Mouse (Mus musculus): ENCODE data around the gene Calu. TPM values are rescaled to one million over a fixed set of nuclear protein-coding genes. Genes with fewer than 3 reads are reported as not detected.
A peak's percentile ranks its signal among the peaks of the same experiment; 100 is the strongest.

Calu gene
- total and polyA plus RNA-seq, 3 experiments, result 79.4 to 419 (median 98.0) TPM

DNA sequence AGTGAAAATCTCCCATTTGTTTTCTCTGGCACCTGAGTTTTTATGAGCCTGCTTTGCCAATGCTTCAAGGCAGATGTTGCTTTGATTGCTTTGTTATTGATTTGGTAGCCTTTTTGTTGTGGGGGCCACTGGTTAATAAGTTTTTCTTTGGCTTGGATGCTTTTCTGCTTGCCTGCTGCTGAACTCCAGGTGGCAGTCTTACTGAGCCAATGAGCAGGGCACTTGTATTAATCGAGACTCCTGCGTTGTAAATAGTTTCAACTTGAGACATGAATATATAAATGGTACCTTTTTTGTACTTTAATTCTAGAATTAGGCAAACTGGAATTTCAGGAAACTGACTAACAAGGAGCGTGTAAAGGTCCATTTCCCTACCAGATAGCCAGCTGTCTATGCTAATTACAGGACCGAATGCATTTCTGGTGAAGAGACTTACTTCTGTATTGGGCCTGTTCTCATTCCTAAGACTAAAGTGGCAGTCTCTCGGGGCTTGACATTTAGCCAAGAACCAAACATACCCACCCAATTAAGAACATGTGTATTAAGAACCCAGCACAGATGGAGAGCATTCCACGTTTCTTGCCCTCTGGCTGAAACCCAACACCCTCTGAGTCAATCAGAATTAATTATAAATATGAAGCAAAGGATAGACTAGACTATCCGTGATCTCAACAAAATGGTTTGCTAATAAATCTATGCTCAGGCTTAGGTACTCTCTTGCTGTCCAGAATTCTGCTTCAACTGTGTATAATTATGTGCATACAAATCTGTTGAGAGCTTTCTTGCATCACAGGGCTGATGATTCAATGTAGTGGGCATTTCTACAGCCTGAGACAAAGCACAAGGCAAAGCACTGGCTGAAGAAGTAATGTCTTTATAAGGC lies 14.6 kb downstream of the Calu start:
- H3K27ac ChIP-seq (ENCODE audit: control insufficient read depth, low read depth, low read length), result no peak overlapping the region
- TF ChIP-seq CTCF (IDR thresholded peaks at IDR 0.05 in 2 of 3, conservative IDR thresholded peaks at IDR 0.05 in 1 of 3; ENCODE audit: control insufficient read depth in 1 of 3, insufficient read depth in 1 of 3, low read depth in 2 of 3, low read length in 3 of 3, poor library complexity in 1 of 3, severe bottlenecking in 1 of 3) (peak in 1 of 3 experiments; percentile 25; a peak in 1 of 6 replicates), ZC3H11A (IDR thresholded peaks at IDR 0.05; ENCODE audit: low read depth, low read length) (no peak), SMC3 (IDR thresholded peaks at IDR 0.05; ENCODE audit: low read depth, low read length) (peak; percentile 24; the same call in 1 of the 2 replicates), CHD1 (IDR thresholded peaks at IDR 0.05; ENCODE audit: low read depth, low read length) (no peak), NRF1 (IDR thresholded peaks at IDR 0.05; ENCODE audit: insufficient read depth, low read depth, low read length, poor library complexity, severe bottlenecking) (no peak)
- H3K27me3 ChIP-seq (ENCODE audit: control insufficient read depth in 1 of 2, insufficient read depth in 2 of 2, low read length in 2 of 2), result no peaks in the 10 kb centered on the region
- H3K36me3 ChIP-seq (ENCODE audit: control insufficient read depth in 1 of 2, insufficient read depth in 2 of 2, low read length in 2 of 2), result peaks cover 0 to 16% of the 10 kb centered on the region in 2 experiments; a peak in 2 of 4 replicates
- DNase-seq (ENCODE audit: low read depth, low spot score), result no peak
- no peak overlapping the region for H3K4me3 ChIP-seq (ENCODE audit: control insufficient read depth in 1 of 2, insufficient read depth in 1 of 2, low read depth in 2 of 2, low read length in 2 of 2)
- H3K79me2 ChIP-seq (ENCODE audit: control insufficient read depth, insufficient read depth, low read length, poor library complexity), result no peaks in the 10 kb centered on the region
- H3K9ac ChIP-seq (ENCODE audit: control insufficient read depth, low read depth, low read length, poor library complexity, severe bottlenecking), result no peak overlapping the region
- no peaks in the 10 kb centered on the region for H3K9me3 ChIP-seq (replicated peaks; ENCODE audit: insufficient read depth, low read length)
- no peaks in the 10 kb centered on the region for H3K4me1 ChIP-seq (ENCODE audit: control insufficient read depth in 1 of 2, insufficient read depth in 2 of 2, low read length in 2 of 2)

DNA sequence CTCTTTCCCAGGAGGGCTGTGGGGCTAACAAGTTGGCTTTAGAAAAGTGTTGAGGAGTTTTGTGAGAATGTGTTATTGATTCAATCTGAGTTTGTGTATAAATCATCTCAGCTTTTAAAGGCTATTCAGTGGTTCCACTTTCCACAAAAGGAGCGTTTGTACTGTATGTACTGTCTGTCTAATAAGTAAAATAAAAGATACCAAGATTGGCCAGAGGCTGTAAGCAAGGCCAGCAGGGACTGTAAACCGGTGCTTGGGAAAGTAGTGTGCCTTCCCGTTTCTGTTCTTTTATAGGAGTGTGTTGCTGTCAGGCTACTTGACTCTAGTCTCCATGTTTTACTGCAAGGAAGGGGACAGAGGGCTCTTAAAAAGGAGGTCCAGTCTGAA lies 15.3 kb downstream of the Calu start:
- no peak overlapping the region for H3K4me3 ChIP-seq (ENCODE audit: control insufficient read depth in 1 of 2, insufficient read depth in 1 of 2, low read depth in 2 of 2, low read length in 2 of 2)
- H3K36me3 ChIP-seq (ENCODE audit: control insufficient read depth in 1 of 2, insufficient read depth in 2 of 2, low read length in 2 of 2), result peaks cover 0 to 12% of the 10 kb centered on the region in 2 experiments; a peak in 2 of 4 replicates
- no peak for TF ChIP-seq KAT2A (conservative IDR thresholded peaks at IDR 0.05; ENCODE audit: low read depth, low read length)
- TF ChIP-seq MYC (IDR thresholded peaks at IDR 0.05; ENCODE audit: low read depth, low read length), result no peak
- TF ChIP-seq MXI1 (IDR thresholded peaks at IDR 0.05; ENCODE audit: low read depth, low read length), result no peak
- no peak for TF ChIP-seq MAZ (IDR thresholded peaks at IDR 0.05; ENCODE audit: low read depth, low read length)
- no peak for TF ChIP-seq ZMIZ1 (IDR thresholded peaks at IDR 0.05; ENCODE audit: low read depth, low read length)
- no peak for TF ChIP-seq ELF1 (IDR thresholded peaks at IDR 0.05; ENCODE audit: low read depth, low read length)
- TF ChIP-seq POLR2AphosphoS5 (IDR thresholded peaks at IDR 0.05; ENCODE audit: borderline replicate concordance, low read depth, low read length), result no peak
- TF ChIP-seq CHD1 (IDR thresholded peaks at IDR 0.05; ENCODE audit: low read depth, low read length), result no peak
- no peak for TF ChIP-seq NELFE (IDR thresholded peaks at IDR 0.05; ENCODE audit: low read depth, low read length)
- no peak for TF ChIP-seq CHD2 (IDR thresholded peaks at IDR 0.05; ENCODE audit: low read length)
- TF ChIP-seq MAFK (IDR thresholded peaks at IDR 0.05; ENCODE audit: borderline replicate concordance, low read depth, low read length), result no peak
- TF ChIP-seq ZKSCAN1 (IDR thresholded peaks at IDR 0.05; ENCODE audit: low read depth, low read length), result no peak
- TF ChIP-seq SMC3 (IDR thresholded peaks at IDR 0.05; ENCODE audit: low read depth, low read length), result no peak
- TF ChIP-seq RAD21 (IDR thresholded peaks at IDR 0.05; ENCODE audit: low read depth, low read length), result no peak
- TF ChIP-seq ZC3H11A (IDR thresholded peaks at IDR 0.05; ENCODE audit: low read depth, low read length), result no peak
- no peak for TF ChIP-seq E2F4 (IDR thresholded peaks at IDR 0.05; ENCODE audit: borderline replicate concordance, low read depth, low read length)
- no peak for TF ChIP-seq TCF12 (IDR thresholded peaks at IDR 0.05; ENCODE audit: low read depth, low read length)
- TF ChIP-seq GABPA (IDR thresholded peaks at IDR 0.05; ENCODE audit: low read depth, low read length), result no peak
- TF ChIP-seq USF1 (IDR thresholded peaks at IDR 0.05; ENCODE audit: low read depth, low read length), result no peak
- H3K4me1 ChIP-seq (ENCODE audit: control insufficient read depth in 1 of 2, insufficient read depth in 2 of 2, low read length in 2 of 2), result no peaks in the 10 kb centered on the region
- H3K79me2 ChIP-seq (ENCODE audit: control insufficient read depth, insufficient read depth, low read length, poor library complexity), result no peaks in the 10 kb centered on the region
- H3K27ac ChIP-seq (ENCODE audit: control insufficient read depth, low read depth, low read length), result no peak overlapping the region
- no peak overlapping the region for H3K9ac ChIP-seq (ENCODE audit: control insufficient read depth, low read depth, low read length, poor library complexity, severe bottlenecking)
- no peaks in the 10 kb centered on the region for H3K9me3 ChIP-seq (replicated peaks; ENCODE audit: insufficient read depth, low read length)
- no peaks in the 10 kb centered on the region for H3K27me3 ChIP-seq (ENCODE audit: control insufficient read depth in 1 of 2, insufficient read depth in 2 of 2, low read length in 2 of 2)
- DNase-seq (ENCODE audit: low read depth, low spot score), result no peak

Data from MEL (cell line).